Mouse (Mus musculus) hindlimb bud, embryonic 11.5 days (tissue): Measurements from ENCODE around the gene Borcs8.

ENCODE experiments used
- DNase-seq: peaks from one replicate; pipeline ENCODE4 v3.0.0-alpha.2; 2012; ENCODE audit warnings: low read depth, low spot score; ENCODE audit errors: extremely low spot score

The Borcs8 gene

GRCm38 (mm10) chr8:70173320-70173719 lies 34.0 kb downstream of the Borcs8 start:
- DNase-seq, result no peak

GRCm38 (mm10) chr8:70174079-70174478 lies 34.8 kb downstream of the Borcs8 start:
- no peak for DNase-seq

- DNase-seq, result no peak
Measured at GRCm38 (mm10) chr8:70178231-70178630, 38.9 kb downstream of the Borcs8 start.

GRCm38 (mm10) chr8:70179082-70179481 lies 39.8 kb downstream of the Borcs8 start:
- no peak for DNase-seq

- DNase-seq, result no peak
Measured at GRCm38 (mm10) chr8:70181212-70181902, 42.1 kb downstream of the Borcs8 start.

GRCm38 (mm10) chr8:70181903-70182252 lies 42.6 kb downstream of the Borcs8 start:
- DNase-seq, result no peak

GRCm38 (mm10) chr8:70183194-70183593 lies 43.9 kb downstream of the Borcs8 start:
- no peak for DNase-seq

- no peak for DNase-seq
Measured at GRCm38 (mm10) chr8:70188707-70189106, 49.4 kb downstream of the Borcs8 start.

GRCm38 (mm10) chr8:70193238-70193637 lies 53.9 kb downstream of the Borcs8 start:
- no peak for DNase-seq

- no peak for DNase-seq
Measured at GRCm38 (mm10) chr8:70194191-70194590, 54.9 kb downstream of the Borcs8 start.

- DNase-seq, result no peak
Measured at GRCm38 (mm10) chr8:70195762-70196161, 56.5 kb downstream of the Borcs8 start.
